Mouse (Mus musculus) liver, embryonic 11.5 days (tissue): ENCODE results near the gene F13a1. TPM values are rescaled to one million over a fixed set of nuclear protein-coding genes. Genes with fewer than 3 reads are reported as not detected.

Experiments used
- ATAC-seq: fragments of 200-750 bp; cut with Nextera tagmentation; replicated peaks from 2 replicates; pipeline ENCODE4 v1.8.0; 2017; ENCODE audit warnings: moderate number of reproducible peaks, mild to moderate bottlenecking, moderate TSS enrichment, moderate library complexity; ENCODE audit not compliant: low FRiP score
- DNase-seq: peaks from one replicate; pipeline ENCODE4 v3.0.0-alpha.2; 2017; ENCODE audit warnings: low spot score
- H3K27ac ChIP-seq: fragments of 300-500 bp; sonication (generic); 2 replicates; pipeline ENCODE4 v1.5.1; 2014; ENCODE audit warnings: mild to moderate bottlenecking, low read depth, low read length, control low read depth
- H3K27me3 ChIP-seq: fragments of 300-500 bp; sonication (generic); replicated peaks from 2 replicates; pipeline ENCODE4 v1.6.1; 2014; ENCODE audit warnings: low read length, mixed read lengths; ENCODE audit not compliant: control insufficient read depth, insufficient read depth
- H3K36me3 ChIP-seq: fragments of 300-500 bp; sonication (generic); 2 replicates; pipeline ENCODE4 v1.6.1; 2014; ENCODE audit warnings: mild to moderate bottlenecking, low read length, moderate library complexity, mixed read lengths; ENCODE audit not compliant: control insufficient read depth, insufficient read depth
- H3K4me1 ChIP-seq: fragments of 300-500 bp; sonication (generic); replicated peaks from 2 replicates; pipeline ENCODE4 v1.6.1; 2014; ENCODE audit warnings: low read length, mixed read lengths; ENCODE audit not compliant: control insufficient read depth, insufficient read depth
- H3K4me2 ChIP-seq: fragments of 300-500 bp; sonication (generic); 2 replicates; pipeline ENCODE4 v1.6.1; 2014; ENCODE audit warnings: mild to moderate bottlenecking, control low read depth, moderate library complexity
- H3K4me3 ChIP-seq: fragments of 300-500 bp; sonication (generic); 2 replicates; pipeline ENCODE4 v1.5.1; 2014; ENCODE audit warnings: low read depth, low read length, control low read depth
- H3K9ac ChIP-seq: fragments of 300-500 bp; sonication (generic); 2 replicates; pipeline ENCODE4 v1.6.1; 2014; ENCODE audit warnings: low read depth, low read length, control low read depth
- H3K9me3 ChIP-seq: fragments of 300-500 bp; sonication (generic); 2 replicates; pipeline ENCODE4 v1.6.1; 2016; ENCODE audit warnings: low read length, inconsistent platforms, mixed read lengths; ENCODE audit not compliant: control insufficient read depth
- WGBS: fragments of 180-500 bp; shearing (Covaris S2); extraction: QIAGEN DNeasy Blood & Tissue Kit; methylation state at CpG from one replicate; pipeline ENCODE4 v1.1.7; 2014; 5-methylcytosine and 5-hydroxymethylcytosine counted together
- polyA plus RNA-seq: library from polyadenylated mRNA; unstranded; fragments of >200 nt; fragmentation: Nextera tagmentation; extraction: Ambion mirVana; gene quantifications from 2 replicates; pipeline ENCODE4 v1.2.1, GENCODE M21; 2014

Gene F13a1
- polyA plus RNA-seq: 7.9 and 10.1 TPM in 2 replicates

DNA sequence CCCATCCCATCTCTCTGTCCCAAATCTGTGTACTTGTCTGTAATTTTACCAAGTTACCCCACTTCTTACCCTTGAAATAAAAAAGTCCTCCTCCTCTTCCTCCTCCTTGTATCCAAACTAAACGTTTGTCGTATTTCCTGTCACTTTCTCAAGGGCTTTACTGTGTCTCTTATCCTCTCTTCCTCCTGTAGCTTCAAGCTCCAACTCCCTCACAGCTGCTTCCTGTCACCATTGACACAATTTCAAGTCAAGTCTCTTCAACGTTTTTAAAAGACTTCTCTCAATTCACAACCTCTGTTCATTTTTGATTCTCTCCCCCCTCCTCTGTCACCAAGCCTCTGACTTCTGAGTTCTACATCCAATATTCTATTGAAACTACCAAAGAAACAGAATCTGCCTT lies at the start of gene F13a1:
F13a1 (minus strand) TSS at position 119 of the 400 bp plus-strand sequence.
- H3K27me3 ChIP-seq: no peaks in the 10 kb centered on the region
- ATAC-seq (no peak), DNase-seq (no peak)
- no peaks in the 10 kb centered on the region for H3K9me3 ChIP-seq
- H3K4me2 ChIP-seq: no peak within 1 kb of the TSS
- no peak within 1 kb of the TSS for H3K9ac ChIP-seq
- H3K36me3 ChIP-seq: no peaks in the 10 kb centered on the region
- no peak within 1 kb of the TSS for H3K27ac ChIP-seq
- no peak within 1 kb of the TSS for H3K4me3 ChIP-seq
- H3K4me1 ChIP-seq: no peaks in the 10 kb centered on the region
- 23% methylated on average over 3 of the region's 3 CpGs for WGBS

GRCm38 (mm10) chr13:37091620-37092019 lies 41.6 kb upstream of the F13a1 start:
- H3K9me3 ChIP-seq: no peaks in the 10 kb centered on the region
- no peak overlapping the region for H3K4me2 ChIP-seq
- H3K27ac ChIP-seq: no peak overlapping the region
- DNase-seq (no peak), ATAC-seq (no peak)
- H3K36me3 ChIP-seq: no peaks in the 10 kb centered on the region
- H3K27me3 ChIP-seq: no peaks in the 10 kb centered on the region
- H3K4me3 ChIP-seq: no peak overlapping the region
- WGBS: 73% methylated on average over 1 of the region's 1 CpGs
- H3K9ac ChIP-seq: no peak overlapping the region
- H3K4me1 ChIP-seq: no peaks in the 10 kb centered on the region

DNA sequence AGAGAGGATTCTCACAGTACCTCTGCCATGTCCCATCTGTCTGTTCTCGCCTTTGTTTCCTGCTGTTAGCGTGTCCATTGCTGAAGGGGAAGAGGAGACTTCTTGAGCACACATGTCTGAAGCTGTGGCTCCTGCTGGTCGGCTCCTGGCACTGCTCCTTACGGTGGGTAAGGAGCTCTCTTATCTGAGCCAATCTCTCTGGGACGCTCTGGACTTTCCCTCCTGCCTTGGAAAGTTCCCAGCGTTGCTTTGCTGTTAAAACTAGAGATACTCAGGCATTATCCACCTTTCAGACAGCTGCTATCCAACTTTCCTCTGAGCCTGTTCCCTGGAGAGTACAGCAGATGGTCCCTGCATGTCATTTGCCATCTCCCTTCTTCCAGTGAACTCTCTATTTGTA lies 39.1 kb upstream of the F13a1 start:
- Histone ChIP-seq H3K36me3 (no peaks in the 10 kb centered on the region), H3K9ac (no peak overlapping the region), H3K9me3 (no peaks in the 10 kb centered on the region), H3K4me1 (no peaks in the 10 kb centered on the region), H3K27me3 (no peaks in the 10 kb centered on the region), H3K4me3 (no peak overlapping the region), H3K4me2 (no peak overlapping the region), H3K27ac (no peak overlapping the region)
- DNase-seq (no peak), ATAC-seq (no peak)
- WGBS: 69% methylated on average over 6 of the region's 6 CpGs

DNA sequence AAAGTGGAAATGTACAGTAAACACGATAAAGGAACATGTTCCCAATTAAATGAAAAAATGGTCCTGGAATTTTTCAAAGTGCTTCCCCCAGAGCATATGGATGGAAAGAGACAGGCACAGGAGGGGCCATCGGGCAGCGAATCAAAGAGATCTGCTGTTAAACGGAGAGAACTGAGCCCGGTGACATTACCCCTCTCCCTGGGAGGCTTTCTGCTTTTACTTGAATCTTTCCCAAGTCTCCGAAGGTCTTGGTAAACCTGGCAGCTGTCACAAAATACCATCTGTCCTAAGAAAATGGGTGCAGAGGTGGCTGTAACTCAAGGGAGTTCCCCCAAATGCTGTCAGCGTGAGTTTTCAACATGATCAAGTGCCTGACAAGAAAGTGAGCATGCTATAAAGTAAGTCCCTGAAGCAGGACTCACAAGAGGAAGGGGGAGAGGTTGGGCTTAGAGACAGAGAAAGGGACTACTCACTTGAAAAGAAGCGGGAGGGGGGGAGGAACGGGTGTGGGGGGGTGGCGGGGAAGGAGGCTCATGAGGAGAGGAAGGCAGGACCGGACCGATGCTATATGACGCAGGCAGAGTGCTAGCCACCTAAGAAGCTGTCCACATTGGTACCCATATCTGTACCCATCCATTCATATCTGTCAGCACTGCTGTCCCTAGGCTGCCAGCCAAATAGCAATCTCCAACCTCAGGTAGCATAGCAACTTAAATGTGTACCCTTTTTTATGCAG lies 31.6 kb upstream of the F13a1 start:
- Histone ChIP-seq H3K4me1 (no peaks in the 10 kb centered on the region), H3K27ac (no peak overlapping the region), H3K4me3 (no peak overlapping the region), H3K9ac (no peak overlapping the region), H3K36me3 (no peaks in the 10 kb centered on the region), H3K4me2 (no peak overlapping the region), H3K27me3 (no peaks in the 10 kb centered on the region), H3K9me3 (no peaks in the 10 kb centered on the region)
- WGBS: 74% methylated on average over 13 of the region's 13 CpGs
- ATAC-seq: no peak
- no peak for DNase-seq

DNA sequence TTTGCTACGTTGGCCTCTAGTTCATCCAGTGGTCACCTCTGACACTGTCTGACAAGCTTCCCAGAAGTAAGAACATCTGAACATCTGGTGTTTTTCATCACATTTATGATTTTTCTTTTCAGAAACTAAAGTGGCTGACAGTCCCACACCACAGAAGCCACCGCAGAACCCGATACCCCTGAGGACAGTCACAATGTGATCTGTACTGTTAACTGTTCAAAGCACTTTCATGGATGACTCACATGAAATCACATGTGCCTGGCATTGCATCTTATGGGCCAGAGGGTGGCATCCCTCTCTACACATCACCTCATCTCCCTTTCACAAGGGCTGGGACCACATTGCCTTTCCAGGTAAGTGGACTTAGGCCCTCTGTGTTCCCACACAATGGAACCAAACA lies 21.3 kb upstream of the F13a1 start:
- no peaks in the 10 kb centered on the region for H3K27me3 ChIP-seq

DNA sequence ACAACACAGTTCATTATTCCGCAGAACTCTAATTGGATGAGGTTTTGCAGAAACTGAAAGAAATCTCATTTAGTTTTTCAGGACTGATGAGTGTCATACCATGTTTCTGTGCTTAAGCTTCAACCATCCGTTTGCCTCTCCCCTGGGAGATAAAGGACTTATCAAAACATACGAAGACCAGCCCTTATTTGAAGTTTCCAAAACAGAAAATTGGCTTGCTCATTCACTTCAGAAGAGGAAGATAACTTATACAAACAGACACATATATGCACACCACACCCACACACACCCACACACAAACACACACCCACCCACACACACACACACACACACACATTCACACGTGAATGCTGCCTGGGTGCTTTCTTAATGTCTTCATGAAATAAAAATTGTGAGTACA lies 20.8 kb upstream of the F13a1 start:
- 46% methylated on average over 4 of the region's 4 CpGs for WGBS

More for the DNA sequence above, 21.3 kb upstream of the F13a1 start:
- H3K9ac ChIP-seq: no peak overlapping the region
- ATAC-seq (no peak), DNase-seq (no peak)
- WGBS: 74% methylated on average over 3 of the region's 3 CpGs
- no peak overlapping the region for H3K4me3 ChIP-seq
- no peaks in the 10 kb centered on the region for H3K36me3 ChIP-seq
- H3K9me3 ChIP-seq: no peaks in the 10 kb centered on the region
- no peaks in the 10 kb centered on the region for H3K4me1 ChIP-seq
- H3K27ac ChIP-seq: no peak overlapping the region
- H3K4me2 ChIP-seq: no peak overlapping the region

DNA sequence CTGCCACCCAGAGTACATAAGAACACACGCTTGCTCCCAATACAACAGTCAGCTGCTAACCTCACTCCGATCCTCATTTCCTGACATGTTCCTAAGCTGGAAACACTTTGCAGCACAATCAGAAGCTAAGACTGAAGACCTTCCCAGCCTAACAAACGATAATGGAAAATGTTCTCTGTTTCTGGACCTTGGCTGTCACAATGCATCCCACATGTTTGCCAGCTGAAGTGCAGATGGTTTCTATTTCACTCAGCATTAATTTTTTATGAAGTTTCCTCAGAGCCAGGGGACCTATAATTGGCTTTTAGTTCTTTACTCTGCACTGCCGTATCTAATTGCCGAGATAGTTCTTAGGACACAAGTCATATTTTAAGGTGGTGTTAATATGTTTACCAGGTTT lies 10.8 kb upstream of the F13a1 start:
- Histone ChIP-seq H3K4me3 (no peak overlapping the region), H3K4me1 (no peaks in the 10 kb centered on the region; the same call in 1 of the 2 replicates), H3K9ac (no peak overlapping the region), H3K27ac (no peak overlapping the region), H3K27me3 (no peaks in the 10 kb centered on the region), H3K36me3 (no peaks in the 10 kb centered on the region), H3K9me3 (no peaks in the 10 kb centered on the region), H3K4me2 (no peak overlapping the region)
- WGBS: 80% methylated on average over 5 of the region's 5 CpGs
- DNase-seq: no peak
- no peak for ATAC-seq

More for the DNA sequence above, 20.8 kb upstream of the F13a1 start:
- peak; percentile 62 for ATAC-seq
- Histone ChIP-seq H3K27me3 (no peaks in the 10 kb centered on the region), H3K4me1 (no peaks in the 10 kb centered on the region), H3K36me3 (no peaks in the 10 kb centered on the region), H3K9me3 (no peaks in the 10 kb centered on the region), H3K4me3 (no peak overlapping the region), H3K9ac (no peak overlapping the region), H3K4me2 (no peak overlapping the region), H3K27ac (no peak overlapping the region; the same call in 1 of the 2 replicates)
- DNase-seq: no peak

- H3K4me1 ChIP-seq: no peaks in the 10 kb centered on the region; the same call in 1 of the 2 replicates
- H3K27ac ChIP-seq: no peak overlapping the region
- no peaks in the 10 kb centered on the region for H3K36me3 ChIP-seq
- H3K9me3 ChIP-seq: no peaks in the 10 kb centered on the region
- H3K4me2 ChIP-seq: no peak overlapping the region
- ATAC-seq (no peak), DNase-seq (no peak)
- no peak overlapping the region for H3K9ac ChIP-seq
- WGBS: 33% methylated on average over 7 of the region's 7 CpGs
- H3K27me3 ChIP-seq: no peaks in the 10 kb centered on the region
- H3K4me3 ChIP-seq: no peak overlapping the region
These were observed 6.6 kb upstream of the F13a1 start for GRCm38 (mm10) chr13:37056662-37057061.

DNA sequence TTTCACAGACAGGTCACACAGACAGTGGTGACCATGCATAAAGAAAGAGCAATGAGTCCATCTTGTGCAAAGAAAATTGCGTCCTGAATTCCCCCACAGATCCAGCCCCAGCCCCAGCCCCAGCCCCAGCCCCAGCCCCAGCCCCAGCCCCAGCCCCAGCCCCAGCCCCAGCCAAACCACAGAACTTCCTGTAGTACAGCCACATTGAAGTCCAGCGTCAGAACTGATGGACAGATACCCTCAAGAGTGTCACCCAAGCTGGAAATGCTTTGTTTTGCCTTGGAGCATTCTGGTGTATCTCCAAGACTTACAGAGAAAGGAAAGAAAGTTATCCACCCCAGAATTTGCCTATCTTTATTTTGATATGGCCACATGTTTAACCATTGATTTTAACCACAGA lies 413 bp downstream of the F13a1 start:
- ATAC-seq: no peak
- H3K27me3 ChIP-seq: no peaks in the 10 kb centered on the region

More for the DNA sequence above, 413 bp downstream of the F13a1 start:
- H3K36me3 ChIP-seq: no peaks in the 10 kb centered on the region
- H3K27ac ChIP-seq: no peak overlapping the region
- WGBS: 44% methylated on average over 2 of the region's 2 CpGs
- no peaks in the 10 kb centered on the region for H3K4me1 ChIP-seq
- no peak overlapping the region for H3K4me2 ChIP-seq
- H3K4me3 ChIP-seq: no peak overlapping the region
- H3K9me3 ChIP-seq: no peaks in the 10 kb centered on the region
- DNase-seq: no peak
- H3K9ac ChIP-seq: no peak overlapping the region
